Mouse (Mus musculus) midbrain, postnatal 0 days (tissue): Measurements from ENCODE around the gene Ttpal. TPM values are rescaled to one million over a fixed set of nuclear protein-coding genes. Genes with fewer than 3 reads are reported as not detected.
"Not testable (repeated sequence)": the region's sequence is repeated elsewhere in the genome, so short reads cannot be mapped to it uniquely, and the experiment has no call there.

Source experiments
- ATAC-seq: fragments of 200-750 bp; cut with Nextera tagmentation; 2 replicates; pipeline ENCODE4 v1.8.0; 2017; ENCODE audit warnings: moderate number of reproducible peaks, mild to moderate bottlenecking, moderate TSS enrichment, moderate library complexity; ENCODE audit not compliant: low FRiP score
- DNase-seq: peaks from one replicate; pipeline ENCODE4 v3.0.0-alpha.2; 2015; ENCODE audit warnings: low spot score
- H3K27ac ChIP-seq: fragments of 300-500 bp; sonication (generic); 2 replicates; pipeline ENCODE4 v1.5.1; 2014; ENCODE audit warnings: low read depth, mild to moderate bottlenecking, low read length, mixed read lengths
- H3K27me3 ChIP-seq: fragments of 300-500 bp; sonication (generic); 2 replicates; pipeline ENCODE4 v1.6.1; 2014; ENCODE audit warnings: low read length, control low read depth, mixed read lengths; ENCODE audit not compliant: insufficient read depth
- H3K36me3 ChIP-seq: fragments of 300-500 bp; sonication (generic); 2 replicates; pipeline ENCODE4 v1.6.1; 2014; ENCODE audit warnings: low read length, control low read depth, mixed read lengths; ENCODE audit not compliant: insufficient read depth
- H3K4me1 ChIP-seq: fragments of 300-500 bp; sonication (generic); 2 replicates; pipeline ENCODE4 v1.6.1; 2014; ENCODE audit warnings: mild to moderate bottlenecking, control low read depth, antibody characterized with exemption, low read length, mixed read lengths; ENCODE audit not compliant: insufficient read depth
- H3K4me2 ChIP-seq: fragments of 300-500 bp; sonication (generic); 2 replicates; pipeline ENCODE4 v1.6.1; 2014; ENCODE audit warnings: low read depth, mild to moderate bottlenecking, low read length, mixed read lengths; ENCODE audit not compliant: poor library complexity, severe bottlenecking
- H3K4me3 ChIP-seq: fragments of 300-500 bp; sonication (generic); 2 replicates; pipeline ENCODE4 v1.5.1; 2014; ENCODE audit warnings: low read depth, mild to moderate bottlenecking, low read length, moderate library complexity
- H3K9ac ChIP-seq: fragments of 300-500 bp; sonication (generic); replicated peaks from 2 replicates; pipeline ENCODE4 v1.6.1; 2014; ENCODE audit warnings: mild to moderate bottlenecking, low read length, moderate library complexity, mixed read lengths; ENCODE audit not compliant: poor library complexity, severe bottlenecking
- H3K9me3 ChIP-seq: fragments of 300-500 bp; sonication (generic); 2 replicates; pipeline ENCODE4 v1.6.1; 2016; ENCODE audit warnings: low read length, control low read depth
- CTCF ChIP-seq: IDR thresholded peaks from 2 replicates; pipeline ENCODE4 v1.5.1; 2016; ENCODE audit warnings: antibody characterized with exemption, mild to moderate bottlenecking
- WGBS: fragments of 180-500 bp; shearing (Covaris S2); extraction: QIAGEN DNeasy Blood & Tissue Kit; methylation state at CpG from one replicate; pipeline ENCODE4 v1.1.7; 2014; 5-methylcytosine and 5-hydroxymethylcytosine counted together
- polyA plus RNA-seq: library from polyadenylated mRNA; unstranded; fragments of >200 nt; fragmentation: Nextera tagmentation; extraction: Ambion mirVana; gene quantifications from 2 replicates; pipeline ENCODE4 v1.2.1, GENCODE M21; 2015
- total RNA-seq: library from RNA; depleted of rRNA; stranded (reverse); fragments of >200 nt; gene quantifications from 2 replicates; pipeline ENCODE4 v1.2.3, GENCODE M21; 2014

Ttpal gene
- total and polyA plus RNA-seq, 2 experiments from 2014 or later, result 33.5 to 76.2 TPM

DNA sequence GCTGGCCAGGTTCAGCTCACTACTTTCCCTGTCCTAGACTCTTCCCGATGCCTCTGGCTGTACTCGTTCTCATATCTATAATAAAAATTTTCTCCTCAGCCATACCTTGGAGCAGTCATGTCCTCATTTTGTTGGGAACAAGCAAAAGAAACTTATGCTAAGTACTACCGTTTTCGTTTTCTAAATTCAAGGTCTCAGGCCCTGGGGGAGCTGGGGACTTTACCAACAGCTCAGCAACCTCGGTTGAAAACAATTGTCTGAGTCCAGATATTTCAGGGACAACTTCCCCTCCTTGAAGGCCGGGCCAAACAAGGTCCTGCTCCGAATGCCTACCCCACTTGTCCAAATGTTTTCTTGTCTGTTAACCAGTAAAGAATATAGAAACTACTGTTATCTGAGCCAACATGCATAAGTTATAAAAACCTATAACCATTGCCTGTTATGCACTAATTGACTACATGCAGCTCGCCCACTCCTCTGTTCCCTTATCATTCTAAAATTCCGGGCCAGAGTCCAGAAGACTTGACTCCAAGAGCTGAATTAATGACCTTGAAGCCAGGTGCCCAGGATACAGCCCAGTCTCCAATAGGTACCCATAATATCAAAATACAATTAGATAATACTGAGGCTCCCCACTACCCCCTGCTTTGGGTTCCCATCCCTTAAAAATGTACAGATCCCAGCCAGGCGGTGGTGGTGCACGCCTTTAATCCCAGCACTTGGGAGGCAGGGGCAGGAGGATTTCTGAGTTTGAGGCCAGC, 43.8 kb downstream of the Ttpal start:
- DNase-seq (no peak), ATAC-seq (no peak)
- Histone ChIP-seq H3K27me3 (no peaks in the 10 kb centered on the region), H3K9ac (no peak overlapping the region), H3K4me2 (no peak overlapping the region), H3K27ac (no peak overlapping the region), H3K4me3 (no peak overlapping the region), H3K4me1 (peaks cover 5% of the 10 kb centered on the region), H3K9me3 (no peaks in the 10 kb centered on the region), H3K36me3 (no peaks in the 10 kb centered on the region)
- no peak for TF ChIP-seq CTCF
- 80% methylated on average over 11 of the region's 11 CpGs for WGBS

DNA sequence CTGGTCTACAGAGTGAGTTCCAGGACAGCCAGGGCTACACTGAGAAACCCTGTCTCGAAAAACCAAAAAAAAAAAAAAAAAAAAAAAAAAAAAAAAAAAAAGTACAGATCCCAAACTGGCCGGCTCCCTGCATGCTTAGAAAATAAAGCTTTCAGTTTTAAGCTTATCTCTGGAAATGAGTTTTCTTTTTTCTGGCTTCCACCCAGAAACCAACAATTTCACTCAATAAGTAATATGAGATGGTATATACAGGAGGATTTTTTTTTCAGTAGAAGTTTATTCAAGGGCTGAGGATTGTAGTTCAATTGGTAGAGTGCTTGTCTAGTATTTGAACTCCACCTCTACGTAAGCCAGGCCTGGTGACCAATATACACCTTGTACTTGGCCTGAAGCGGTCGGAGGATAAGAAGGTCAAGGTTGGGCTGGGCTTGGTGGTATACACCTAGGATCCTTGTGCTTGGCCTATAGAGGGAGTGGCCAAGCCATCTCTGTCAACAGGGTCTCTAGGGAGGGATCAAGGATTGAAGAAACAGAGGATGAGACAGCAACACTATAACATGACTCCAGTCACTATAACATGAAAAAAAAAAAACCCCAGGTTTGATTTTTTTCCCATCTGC, 44.5 kb downstream of the Ttpal start:
- ATAC-seq, result no peak
- H3K4me2 ChIP-seq, result no peak overlapping the region
- 93% methylated on average over 5 of the region's 5 CpGs for WGBS

DNA sequence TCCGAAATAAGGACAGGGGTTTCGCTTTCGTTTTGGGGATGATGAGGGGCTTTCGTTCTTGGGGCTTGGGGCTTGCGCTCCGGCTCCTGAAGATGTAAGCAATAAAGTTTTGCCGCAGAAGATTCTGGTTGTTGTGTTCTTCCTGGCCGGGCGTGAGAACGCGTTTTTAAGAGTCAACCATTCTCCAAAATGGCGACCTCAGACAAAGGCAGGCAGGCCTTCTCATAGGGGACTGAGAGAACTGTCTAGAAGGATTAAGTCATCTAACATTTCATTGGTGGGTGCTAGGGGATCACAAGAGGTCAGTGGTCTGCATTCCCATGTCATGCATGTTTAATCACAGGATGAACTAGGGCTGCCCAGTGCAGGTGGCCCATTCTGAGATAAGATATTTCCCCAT, 53.6 kb downstream of the Ttpal start:
- H3K4me1 ChIP-seq, H3K9me3 ChIP-seq, ATAC-seq, H3K27me3 ChIP-seq, DNase-seq, H3K27ac ChIP-seq, H3K36me3 ChIP-seq, H3K4me2 ChIP-seq, H3K9ac ChIP-seq, H3K4me3 ChIP-seq: not testable (repeated sequence)
- 96% methylated on average over 6 of the region's 12 CpGs for WGBS

More for the DNA sequence above, 44.5 kb downstream of the Ttpal start:
- Histone ChIP-seq H3K4me3 (no peak overlapping the region), H3K9ac (no peak overlapping the region), H3K27ac (no peak overlapping the region), H3K4me1 (peaks cover 5% of the 10 kb centered on the region), H3K36me3 (no peaks in the 10 kb centered on the region), H3K27me3 (no peaks in the 10 kb centered on the region), H3K9me3 (no peaks in the 10 kb centered on the region)
- no peak for TF ChIP-seq CTCF
- DNase-seq, result no peak

DNA sequence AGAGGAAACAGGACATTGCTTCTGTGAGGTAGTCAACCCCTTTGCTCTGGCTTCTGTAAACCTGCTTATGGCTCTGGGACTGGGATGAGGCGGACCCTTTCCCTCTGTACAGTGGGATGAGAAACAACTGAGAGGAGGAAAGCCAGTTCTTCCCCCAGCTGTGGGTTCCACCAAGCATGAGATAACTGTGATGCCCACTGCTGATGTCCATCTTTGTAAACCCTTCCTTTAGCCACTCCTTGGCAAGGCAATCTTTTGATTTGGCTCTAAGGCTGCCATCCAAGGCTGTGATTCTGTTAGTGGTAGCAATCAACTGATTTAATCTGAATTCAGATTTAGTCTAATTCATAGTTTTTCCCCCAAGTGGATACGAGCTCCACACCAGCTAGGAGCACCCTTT, 55.4 kb downstream of the Ttpal start:
- Histone ChIP-seq H3K4me1 (0 out of 2 replicates have a peak, but pooled peaks cover 3% of the 10 kb centered on the region), H3K4me2 (no peak overlapping the region)
- no peak for DNase-seq

DNA sequence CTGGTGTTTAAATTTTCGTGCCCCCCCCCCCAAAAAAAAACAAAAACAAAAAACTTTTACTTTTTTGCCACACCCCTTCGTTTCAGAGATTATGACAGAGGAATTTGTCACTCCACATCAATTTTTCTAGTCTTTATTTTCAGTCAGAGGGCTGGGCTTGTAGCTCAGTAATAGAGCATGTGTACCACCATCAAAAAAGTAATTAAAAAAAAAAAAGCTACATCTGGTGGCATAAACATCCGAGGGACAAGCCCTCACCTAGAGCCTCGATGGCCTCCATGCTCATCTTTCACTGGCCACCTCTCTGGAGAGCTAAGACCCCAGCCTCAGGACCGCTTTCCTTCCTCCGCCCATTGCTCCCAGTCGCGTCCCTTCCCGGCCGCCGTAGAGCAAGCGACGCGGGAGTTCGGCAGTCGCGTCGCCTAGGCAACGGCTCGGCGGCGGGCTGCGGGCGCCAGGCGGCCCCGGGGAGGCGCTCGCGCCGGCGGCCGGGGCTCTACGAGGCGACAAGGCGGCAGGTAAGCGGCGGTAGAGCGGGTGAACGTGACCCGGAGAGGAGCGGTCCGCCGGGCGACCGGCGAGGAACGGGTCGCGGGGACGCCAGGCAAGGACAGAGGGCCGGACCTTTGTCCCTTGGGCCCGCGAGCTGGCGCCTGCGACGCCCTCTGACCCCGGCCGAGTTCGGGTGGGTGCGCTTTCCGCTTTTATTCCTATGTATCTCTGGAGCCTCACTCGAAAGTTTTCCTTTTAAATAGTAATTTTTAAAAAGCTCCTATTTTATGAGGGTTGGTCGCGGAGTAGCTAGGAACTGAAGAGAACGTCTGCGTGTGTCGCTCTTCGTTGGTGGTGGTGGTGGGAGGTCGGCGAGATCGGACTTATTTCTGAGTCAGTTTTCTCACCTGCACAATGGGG, 56.1 kb downstream of the Ttpal start, which contains the start of gene Pkig:
Pkig (plus strand) TSS at position 412 of the 912 bp plus-strand sequence.
- H3K4me2 ChIP-seq, result peak within 1 kb of the TSS; percentile 58
- under 1% methylated on average over 71 of the region's 71 CpGs for WGBS
- H3K36me3 ChIP-seq, result no peaks in the 10 kb centered on the region
- no peaks in the 10 kb centered on the region for H3K27me3 ChIP-seq
- H3K9ac ChIP-seq, result peak within 1 kb of the TSS; percentile 61
- no peak for TF ChIP-seq CTCF
- ATAC-seq (peak; percentile 87), DNase-seq (peak; percentile 91)
- no peaks in the 10 kb centered on the region for H3K9me3 ChIP-seq
- peak within 1 kb of the TSS; percentile 78 for H3K27ac ChIP-seq
- H3K4me1 ChIP-seq, result 0 out of 2 replicates have a peak, but pooled peaks cover 3% of the 10 kb centered on the region
- H3K4me3 ChIP-seq, result peak within 1 kb of the TSS; percentile 68

More for the DNA sequence above, 55.4 kb downstream of the Ttpal start:
- no peak overlapping the region; the same call in 1 of the 2 replicates for H3K4me3 ChIP-seq
- TF ChIP-seq CTCF, result no peak
- H3K27ac ChIP-seq, result no peak overlapping the region
- no peaks in the 10 kb centered on the region for H3K27me3 ChIP-seq
- WGBS, result 75% methylated on average over 2 of the region's 2 CpGs
- H3K9me3 ChIP-seq, result no peaks in the 10 kb centered on the region
- H3K9ac ChIP-seq, result no peak overlapping the region
- no peak for ATAC-seq
- no peaks in the 10 kb centered on the region for H3K36me3 ChIP-seq
